Mouse (Mus musculus): ENCODE measurements at regions not wholly inside any gene's neighbourhood (a gene's known extent, or its start where the extent isn't known, plus 50 kb on each side); places are given as distances from the start of the nearest gene placed in this dataset.

- no peak for TF ChIP-seq POLR2A (IDR thresholded peaks at IDR 0.05; ENCODE audit: low read depth, low read length)
- TF ChIP-seq CTCF (IDR thresholded peaks at IDR 0.05; ENCODE audit: borderline replicate concordance, insufficient read depth, low read length), result no peak
Measured at GRCm38 (mm10) chr5:106172162-106172561, 285.8 kb downstream of the Barhl2 start.

All from embryonic fibroblast, embryonic 13.5 days (primary cell).